Mouse (Mus musculus): ENCODE data around the gene Acsl6.
"Not testable (repeated sequence)": the region's sequence is repeated elsewhere in the genome, so short reads cannot be mapped to it uniquely, and the experiment has no call there.

The Acsl6 gene

GRCm38 (mm10) chr11:54391326-54391725 lies 87.7 kb downstream of the Acsl6 start:
- no peak for DNase-seq (ENCODE audit: low read depth, low spot score)

- no peak for DNase-seq (ENCODE audit: low read depth, low spot score)
These were observed 93.1 kb downstream of the Acsl6 start for GRCm38 (mm10) chr11:54396686-54397085.

GRCm38 (mm10) chr11:54398058-54398457 lies 94.5 kb downstream of the Acsl6 start:
- no peak for DNase-seq (ENCODE audit: low read depth, low spot score)

- DNase-seq (ENCODE audit: low read depth, low spot score) = not testable (repeated sequence)
These were observed 97.2 kb downstream of the Acsl6 start for GRCm38 (mm10) chr11:54400803-54401202.

- no peak for DNase-seq (ENCODE audit: low read depth, low spot score)
These were observed 101.3 kb downstream of the Acsl6 start for GRCm38 (mm10) chr11:54404885-54405284.

GRCm38 (mm10) chr11:54406930-54407546 lies 103.4 kb downstream of the Acsl6 start:
- no peak for DNase-seq (ENCODE audit: low read depth, low spot score)

- no peak for DNase-seq (ENCODE audit: low read depth, low spot score)
These were observed 107.0 kb downstream of the Acsl6 start for GRCm38 (mm10) chr11:54410612-54411011.

GRCm38 (mm10) chr11:54413017-54413416 lies 109.4 kb downstream of the Acsl6 start:
- DNase-seq (ENCODE audit: low read depth, low spot score) = no peak
